Mouse (Mus musculus): Measurements from ENCODE around the gene Hic1.

The Hic1 gene

GRCm38 (mm10) chr11:75119298-75119697, 50.0 kb downstream of the Hic1 start:
- DNase-seq (ENCODE audit: low read depth, low spot score): no peak

- DNase-seq (ENCODE audit: low read depth, low spot score): no peak
Measured at GRCm38 (mm10) chr11:75118141-75118540, 51.2 kb downstream of the Hic1 start.

GRCm38 (mm10) chr11:75116379-75116778, 52.9 kb downstream of the Hic1 start:
- DNase-seq (ENCODE audit: low read depth, low spot score): no peak

All from ES-CJ7 (cell line).